Mouse (Mus musculus) neural tube, embryonic 11.5 days (tissue): ENCODE data around the gene Crtc1. TPM values are rescaled to one million over a fixed set of nuclear protein-coding genes. Genes with fewer than 3 reads are reported as not detected.

Experiments
- ATAC-seq: fragments of 200-750 bp; cut with Nextera tagmentation; 2 replicates; pipeline ENCODE4 v1.8.0; 2017; ENCODE audit warnings: moderate number of reproducible peaks, mild to moderate bottlenecking, moderate TSS enrichment, moderate library complexity; ENCODE audit not compliant: insufficient read depth, low FRiP score, low TSS enrichment
- DNase-seq: peaks from one replicate; pipeline ENCODE4 v3.0.0-alpha.2; 2015; ENCODE audit warnings: low spot score
- H3K27ac ChIP-seq: fragments of 300-500 bp; sonication (generic); 2 replicates; pipeline ENCODE4 v1.5.1; 2014; ENCODE audit warnings: low read depth, mild to moderate bottlenecking, low read length
- H3K27me3 ChIP-seq: fragments of 300-500 bp; sonication (generic); 2 replicates; pipeline ENCODE4 v1.6.1; 2014; ENCODE audit warnings: mild to moderate bottlenecking, low read length, mixed read lengths; ENCODE audit not compliant: control insufficient read depth, insufficient read depth
- H3K36me3 ChIP-seq: fragments of 300-500 bp; sonication (generic); 2 replicates; pipeline ENCODE4 v1.6.1; 2014; ENCODE audit warnings: mild to moderate bottlenecking, low read length, moderate library complexity, mixed read lengths; ENCODE audit not compliant: control insufficient read depth, insufficient read depth
- H3K4me1 ChIP-seq: fragments of 300-500 bp; sonication (generic); 2 replicates; pipeline ENCODE4 v1.6.1; 2014; ENCODE audit warnings: low read length, mixed read lengths; ENCODE audit not compliant: control insufficient read depth, insufficient read depth
- H3K4me2 ChIP-seq: fragments of 300-500 bp; sonication (generic); 2 replicates; pipeline ENCODE4 v1.6.1; 2014; ENCODE audit warnings: low read depth, mild to moderate bottlenecking, moderate library complexity
- H3K4me3 ChIP-seq: fragments of 300-500 bp; sonication (generic); 2 replicates; pipeline ENCODE4 v1.5.1; 2014; ENCODE audit warnings: low read depth, low read length
- H3K9ac ChIP-seq: fragments of 300-500 bp; sonication (generic); 2 replicates; pipeline ENCODE4 v1.6.1; 2014; ENCODE audit warnings: mild to moderate bottlenecking, low read length
- H3K9me3 ChIP-seq: fragments of 300-500 bp; sonication (generic); 2 replicates; pipeline ENCODE4 v1.6.1; 2016; ENCODE audit warnings: low read length; ENCODE audit not compliant: control insufficient read depth
- WGBS: fragments of 180-500 bp; shearing (Covaris S2); extraction: QIAGEN DNeasy Blood & Tissue Kit; methylation state at CpG from one replicate; pipeline ENCODE4 v1.1.7; 2014; 5-methylcytosine and 5-hydroxymethylcytosine counted together
- polyA plus RNA-seq: library from polyadenylated mRNA; unstranded; fragments of >200 nt; fragmentation: Nextera tagmentation; extraction: Ambion mirVana; gene quantifications from 2 replicates; pipeline ENCODE4 v1.2.1, GENCODE M21; 2014

Gene Crtc1
- polyA plus RNA-seq, 1 experiment from 2014 or later: 16.1 TPM

- H3K9ac ChIP-seq: no peak overlapping the region
- no peak overlapping the region for H3K4me2 ChIP-seq
- no peak overlapping the region for H3K27ac ChIP-seq
- ATAC-seq (no peak), DNase-seq (no peak)
- no peaks in the 10 kb centered on the region for H3K9me3 ChIP-seq
- 0 out of 2 replicates have a peak, but pooled peaks cover 8% of the 10 kb centered on the region for H3K4me1 ChIP-seq
- H3K36me3 ChIP-seq: no peaks in the 10 kb centered on the region
- H3K27me3 ChIP-seq: no peaks in the 10 kb centered on the region
- 77% methylated on average over 11 of the region's 11 CpGs for WGBS
- no peak overlapping the region for H3K4me3 ChIP-seq
Observed at GRCm38 (mm10) chr8:70466771-70467170, 27.4 kb upstream of the Crtc1 start.

DNA sequence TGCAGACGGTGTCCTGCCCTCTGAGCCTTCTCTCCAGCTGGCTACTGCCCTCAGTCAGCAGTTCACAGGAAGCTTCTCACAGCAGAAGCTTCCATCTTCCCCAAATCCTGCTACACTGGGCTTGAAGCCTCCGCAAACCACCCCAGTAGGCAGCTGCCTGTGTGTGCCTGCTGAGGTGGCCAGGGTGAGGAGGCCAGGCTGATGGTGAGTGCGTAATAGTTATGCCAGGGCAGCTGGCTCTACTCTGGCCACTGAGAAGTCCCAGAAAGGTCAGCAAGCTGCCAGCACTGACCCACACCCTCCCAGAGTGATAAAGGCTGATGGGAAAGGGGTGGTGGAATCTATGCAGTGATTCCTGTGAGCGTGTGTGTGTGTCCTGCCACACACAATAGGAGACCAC, 26.9 kb upstream of the Crtc1 start:
- Histone ChIP-seq H3K4me1 (0 out of 2 replicates have a peak, but pooled peaks cover 8% of the 10 kb centered on the region), H3K27ac (no peak overlapping the region), H3K27me3 (no peaks in the 10 kb centered on the region), H3K4me2 (no peak overlapping the region), H3K36me3 (no peaks in the 10 kb centered on the region), H3K9me3 (no peaks in the 10 kb centered on the region), H3K4me3 (no peak overlapping the region), H3K9ac (no peak overlapping the region)
- DNase-seq (no peak), ATAC-seq (no peak)
- WGBS: 86% methylated on average over 4 of the region's 4 CpGs

DNA sequence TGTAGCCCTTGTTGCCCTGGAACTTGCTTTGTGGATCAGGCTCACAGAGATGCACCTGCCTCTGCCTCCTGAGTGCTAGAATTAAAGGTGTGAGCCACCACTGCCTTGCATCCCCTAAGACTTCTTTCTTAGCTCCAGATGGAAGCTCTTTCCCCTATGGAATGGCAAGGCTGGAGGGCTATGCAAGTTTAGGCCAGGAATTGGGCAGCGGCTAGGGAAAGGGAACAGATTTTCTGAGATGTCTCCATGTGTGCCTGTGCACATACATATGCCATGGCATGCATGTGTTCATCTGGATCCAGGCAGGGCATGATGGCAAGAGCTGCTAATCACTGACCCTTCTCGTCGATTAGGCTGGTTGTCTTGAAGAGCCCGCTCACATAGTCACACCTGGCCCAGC, 26.3 kb upstream of the Crtc1 start:
- H3K9ac ChIP-seq: no peak overlapping the region
- H3K27me3 ChIP-seq: no peaks in the 10 kb centered on the region
- ATAC-seq (no peak), DNase-seq (no peak)
- no peak overlapping the region for H3K4me2 ChIP-seq
- 93% methylated on average over 4 of the region's 4 CpGs for WGBS
- no peak overlapping the region for H3K4me3 ChIP-seq
- H3K36me3 ChIP-seq: no peaks in the 10 kb centered on the region
- H3K4me1 ChIP-seq: 0 out of 2 replicates have a peak, but pooled peaks cover 8% of the 10 kb centered on the region
- no peaks in the 10 kb centered on the region for H3K9me3 ChIP-seq
- H3K27ac ChIP-seq: no peak overlapping the region

DNA sequence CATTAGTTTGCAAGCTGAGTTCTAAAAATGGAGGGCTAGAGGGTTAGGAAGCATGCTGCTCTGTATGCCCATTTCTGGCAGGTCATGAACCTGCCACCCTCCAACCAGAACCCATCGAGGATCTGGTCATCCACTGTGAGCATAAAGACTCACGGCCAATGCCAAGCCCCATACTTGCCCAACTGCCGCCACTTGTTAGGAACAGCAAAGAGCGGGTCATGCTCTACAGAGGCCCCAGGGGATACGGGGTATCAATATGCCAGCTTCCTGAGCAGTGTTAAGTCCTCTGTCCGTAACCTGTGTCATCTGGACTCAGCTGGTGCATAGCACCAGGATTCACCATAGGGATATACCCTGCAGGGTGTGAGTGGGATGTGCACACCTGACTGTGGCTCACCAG, 24.8 kb upstream of the Crtc1 start:
- 90% methylated on average over 6 of the region's 6 CpGs for WGBS
- H3K9ac ChIP-seq: no peak overlapping the region

GRCm38 (mm10) chr8:70463306-70463705, 23.9 kb upstream of the Crtc1 start:
- Histone ChIP-seq H3K4me3 (no peak overlapping the region), H3K4me2 (no peak overlapping the region), H3K27ac (no peak overlapping the region), H3K9me3 (no peaks in the 10 kb centered on the region), H3K4me1 (0 out of 2 replicates have a peak, but pooled peaks cover 5% of the 10 kb centered on the region), H3K36me3 (no peaks in the 10 kb centered on the region), H3K9ac (no peak overlapping the region), H3K27me3 (no peaks in the 10 kb centered on the region)
- DNase-seq: no peak
- WGBS: 75% methylated on average over 4 of the region's 4 CpGs
- no peak for ATAC-seq

More for the DNA sequence above, 24.8 kb upstream of the Crtc1 start:
- H3K4me2 ChIP-seq: no peak overlapping the region
- H3K27me3 ChIP-seq: no peaks in the 10 kb centered on the region
- DNase-seq: no peak
- no peak for ATAC-seq
- H3K9me3 ChIP-seq: no peaks in the 10 kb centered on the region
- 0 out of 2 replicates have a peak, but pooled peaks cover 5% of the 10 kb centered on the region for H3K4me1 ChIP-seq
- no peak overlapping the region for H3K4me3 ChIP-seq
- H3K36me3 ChIP-seq: no peaks in the 10 kb centered on the region
- no peak overlapping the region for H3K27ac ChIP-seq

DNA sequence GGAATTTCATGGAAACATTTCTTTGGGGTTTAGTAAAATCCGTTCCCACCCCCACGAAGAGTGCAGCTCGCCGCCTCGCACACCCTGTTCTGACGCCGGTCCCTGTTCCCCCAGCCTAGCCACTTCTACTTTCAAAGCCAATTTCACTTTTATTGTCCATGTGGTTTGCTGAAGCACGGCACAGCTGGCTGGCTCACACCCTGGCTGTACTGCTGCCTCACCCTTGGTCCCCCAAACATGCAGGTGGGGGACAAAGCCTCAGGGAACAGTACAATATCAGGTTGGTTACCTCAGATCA, 23.1 kb upstream of the Crtc1 start:
- WGBS: 79% methylated on average over 8 of the region's 8 CpGs
- DNase-seq (no peak), ATAC-seq (no peak)

GRCm38 (mm10) chr8:70461765-70462515, 22.6 kb upstream of the Crtc1 start:
- 88% methylated on average over 16 of the region's 16 CpGs for WGBS
- Histone ChIP-seq H3K27ac (no peak overlapping the region), H3K9me3 (no peaks in the 10 kb centered on the region), H3K27me3 (no peaks in the 10 kb centered on the region), H3K9ac (no peak overlapping the region), H3K4me1 (0 out of 2 replicates have a peak, but pooled peaks cover under 1% of the 10 kb centered on the region), H3K36me3 (no peaks in the 10 kb centered on the region), H3K4me3 (no peak overlapping the region), H3K4me2 (no peak overlapping the region)
- DNase-seq: no peak
- ATAC-seq: no peak

More for the DNA sequence above, 23.1 kb upstream of the Crtc1 start:
- Histone ChIP-seq H3K4me2 (no peak overlapping the region), H3K36me3 (no peaks in the 10 kb centered on the region), H3K9ac (no peak overlapping the region), H3K4me1 (0 out of 2 replicates have a peak, but pooled peaks cover 5% of the 10 kb centered on the region), H3K9me3 (no peaks in the 10 kb centered on the region), H3K27me3 (no peaks in the 10 kb centered on the region), H3K27ac (no peak overlapping the region), H3K4me3 (no peak overlapping the region)

- Histone ChIP-seq H3K27me3 (no peaks in the 10 kb centered on the region), H3K4me2 (no peak overlapping the region), H3K4me1 (no peaks in the 10 kb centered on the region), H3K9me3 (no peaks in the 10 kb centered on the region), H3K27ac (no peak overlapping the region), H3K36me3 (no peaks in the 10 kb centered on the region), H3K4me3 (no peak overlapping the region), H3K9ac (no peak overlapping the region)
- WGBS: 78% methylated on average over 9 of the region's 9 CpGs
- DNase-seq: no peak
- ATAC-seq: no peak
Observed at GRCm38 (mm10) chr8:70460606-70461005, 21.2 kb upstream of the Crtc1 start.

DNA sequence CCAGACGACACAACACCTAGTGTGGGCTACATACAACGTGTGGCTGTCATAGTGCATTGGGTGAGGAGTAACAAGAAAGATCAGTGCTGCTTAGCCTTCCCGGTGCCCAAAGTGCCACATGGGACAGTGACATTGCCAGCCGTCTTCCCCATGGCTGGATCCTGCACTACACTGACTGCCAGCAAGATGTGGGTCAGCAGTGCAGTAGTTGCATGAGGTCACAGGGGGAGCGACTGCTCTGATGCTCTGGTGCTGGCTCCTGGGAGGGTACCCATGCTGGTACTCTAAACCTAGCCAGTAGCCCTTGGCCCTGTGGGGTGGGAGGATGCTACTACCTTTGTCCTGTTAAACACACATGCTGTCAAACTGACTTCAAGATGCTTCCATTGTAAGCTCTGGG, 20.8 kb upstream of the Crtc1 start:
- no peaks in the 10 kb centered on the region for H3K4me1 ChIP-seq
- H3K27ac ChIP-seq: no peak overlapping the region
- no peak overlapping the region for H3K4me2 ChIP-seq
- H3K9me3 ChIP-seq: no peaks in the 10 kb centered on the region
- H3K9ac ChIP-seq: no peak overlapping the region
- H3K4me3 ChIP-seq: no peak overlapping the region
- DNase-seq (no peak), ATAC-seq (no peak)
- H3K27me3 ChIP-seq: no peaks in the 10 kb centered on the region
- H3K36me3 ChIP-seq: no peaks in the 10 kb centered on the region
- 95% methylated on average over 5 of the region's 5 CpGs for WGBS
